Mouse (Mus musculus) E14TG2a.4 (cell line): Measurements from ENCODE around the gene Garnl3.

Experiments
- CTCF ChIP-seq: conservative IDR thresholded peaks from 2 replicates; pipeline ENCODE4 v1.5.1; 2014; ENCODE audit warnings: low read length
- NANOG ChIP-seq: IDR thresholded peaks from 2 replicates; pipeline ENCODE4 v1.6.1; 2014; ENCODE audit warnings: borderline replicate concordance, low read length, mixed read lengths

DNA sequence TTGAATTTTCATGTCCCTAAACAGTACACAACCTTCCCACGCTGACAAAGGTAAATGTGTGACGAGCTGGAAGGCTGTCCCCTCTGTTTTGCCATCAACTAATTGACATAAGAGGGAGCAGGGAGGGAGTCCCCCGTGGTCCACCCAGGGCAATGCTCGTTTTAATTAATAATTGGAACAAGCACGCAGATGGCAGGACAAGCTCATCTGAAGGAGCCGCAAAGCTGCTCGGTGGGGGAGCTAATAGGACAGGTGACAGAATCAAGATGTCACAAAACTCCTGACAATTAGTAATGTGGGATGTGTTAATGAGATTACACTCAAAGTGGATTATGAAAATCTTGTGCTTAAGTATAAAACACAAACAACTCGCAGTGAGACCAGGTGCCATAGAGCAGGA is 68.7 kb downstream of the Garnl3 start:
- TF ChIP-seq CTCF (no peak), NANOG (no peak)
